Mouse (Mus musculus) kidney, adult 9 months (tissue): Measurements from ENCODE around the gene Id3.

Source experiments
- DNase-seq: peaks from one replicate; pipeline ENCODE4 v3.0.0; 2022

Gene Id3

GRCm38 (mm10) chr4:136179456-136179855 is 36.2 kb downstream of the Id3 start:
- no peak for DNase-seq

GRCm38 (mm10) chr4:136179998-136180397 is 36.7 kb downstream of the Id3 start:
- peak; percentile 93 for DNase-seq

GRCm38 (mm10) chr4:136180408-136181330 is 37.4 kb downstream of the Id3 start:
- DNase-seq, result peak; percentile 94

- DNase-seq, result no peak
These were observed 38.1 kb downstream of the Id3 start for GRCm38 (mm10) chr4:136181367-136181766.

GRCm38 (mm10) chr4:136185375-136185774 is 42.1 kb downstream of the Id3 start:
- DNase-seq, result no peak

GRCm38 (mm10) chr4:136186315-136186714 is 43.0 kb downstream of the Id3 start:
- no peak for DNase-seq

- DNase-seq, result no peak
These were observed 43.6 kb downstream of the Id3 start for GRCm38 (mm10) chr4:136186739-136187472.

GRCm38 (mm10) chr4:136188973-136189737 is 45.9 kb downstream of the Id3 start:
- DNase-seq, result no peak

- no peak for DNase-seq
These were observed 46.6 kb downstream of the Id3 start for GRCm38 (mm10) chr4:136189912-136190311.

GRCm38 (mm10) chr4:136193571-136193970 is 50.3 kb downstream of the Id3 start:
- DNase-seq, result no peak

- DNase-seq, result no peak
These were observed 51.7 kb downstream of the Id3 start for GRCm38 (mm10) chr4:136195029-136195428.
